Mouse (Mus musculus) CH12.LX (cell line): ENCODE results near the gene Wdr86.

Source experiments
- E2F4 ChIP-seq: IDR thresholded peaks from 2 replicates; pipeline ENCODE4 v1.6.1; 2011; ENCODE audit warnings: low read depth, low read length, improper control_type of control experiment; ENCODE audit not compliant: insufficient replicate concordance
- ELF1 ChIP-seq: IDR thresholded peaks from 2 replicates; pipeline ENCODE4 v1.6.1; 2014; ENCODE audit warnings: low read depth, mild to moderate bottlenecking, inconsistent platforms, low read length, improper control_type of control experiment
- EP300 ChIP-seq: IDR thresholded peaks from 2 replicates; pipeline ENCODE4 v1.6.1; 2011; ENCODE audit warnings: low read length, improper control_type of control experiment
- HCFC1 ChIP-seq: IDR thresholded peaks from 2 replicates; pipeline ENCODE4 v1.6.1; 2012; ENCODE audit warnings: low read depth, mild to moderate bottlenecking, inconsistent platforms, low read length, improper control_type of control experiment
- MAFK ChIP-seq: IDR thresholded peaks from 2 replicates; pipeline ENCODE4 v1.6.1; 2011; ENCODE audit warnings: low read length, improper control_type of control experiment; ENCODE audit not compliant: insufficient replicate concordance
- MYC ChIP-seq: IDR thresholded peaks from 2 replicates; pipeline ENCODE4 v1.6.1; 2011; ENCODE audit warnings: low read depth, mild to moderate bottlenecking, improper control_type of control experiment, low read length

GRCm38 (mm10) chr5:24779321-24779720 is 48.8 kb upstream of the Wdr86 start:
- TF ChIP-seq E2F4 (no peak), EP300 (no peak), ELF1 (no peak), MYC (no peak), HCFC1 (no peak), MAFK (no peak)
